Mouse (Mus musculus) monocyte, adult 2 months (primary cell): ENCODE data around the gene B3galt2.
"Not testable (repeated sequence)": the region's sequence is repeated elsewhere in the genome, so short reads cannot be mapped to it uniquely, and the experiment has no call there.

Experiments
- DNase-seq, 2 experiments: peaks; one replicate each; pipeline ENCODE4 v3.0.0; 2022; ENCODE audit warnings: low spot score in 2 of 2, low read depth in 1 of 2

The B3galt2 gene

GRCm38 (mm10) chr1:143640650-143641407 is at the start of gene B3galt2:
Gene B3galt2 (plus strand): TSS chr1:143640664.
- no peak for DNase-seq

- DNase-seq: no peak
These were observed 43.6 kb upstream of the B3galt2 start for GRCm38 (mm10) chr1:143596864-143597263.

GRCm38 (mm10) chr1:143608911-143609310 is 31.6 kb upstream of the B3galt2 start:
- no peak for DNase-seq

GRCm38 (mm10) chr1:143612901-143613300 is 27.6 kb upstream of the B3galt2 start:
- DNase-seq: no peak

- DNase-seq: no peak
These were observed 20.7 kb upstream of the B3galt2 start for GRCm38 (mm10) chr1:143619760-143620159.

GRCm38 (mm10) chr1:143621930-143622329 is 18.5 kb upstream of the B3galt2 start:
- no peak for DNase-seq

- no peak for DNase-seq
These were observed 17.8 kb upstream of the B3galt2 start for GRCm38 (mm10) chr1:143622634-143623033.

GRCm38 (mm10) chr1:143631337-143631736 is 9.1 kb upstream of the B3galt2 start:
- DNase-seq: no peak

GRCm38 (mm10) chr1:143632361-143632760 is 8.1 kb upstream of the B3galt2 start:
- no peak for DNase-seq

GRCm38 (mm10) chr1:143632854-143633587 is 7.4 kb upstream of the B3galt2 start:
- DNase-seq: no peak

- DNase-seq: no peak
These were observed 3.8 kb downstream of the B3galt2 start for GRCm38 (mm10) chr1:143644221-143644620.

GRCm38 (mm10) chr1:143645386-143645785 is 4.9 kb downstream of the B3galt2 start:
- no peak for DNase-seq

GRCm38 (mm10) chr1:143646219-143646618 is 5.8 kb downstream of the B3galt2 start:
- no peak for DNase-seq

- DNase-seq: no peak
These were observed 9.9 kb downstream of the B3galt2 start for GRCm38 (mm10) chr1:143650317-143650716.

GRCm38 (mm10) chr1:143653646-143654045 is 13.2 kb downstream of the B3galt2 start:
- DNase-seq: no peak

- DNase-seq: no peak
These were observed 22.7 kb downstream of the B3galt2 start for GRCm38 (mm10) chr1:143663197-143663596.

- not testable (repeated sequence) for DNase-seq
These were observed 24.3 kb downstream of the B3galt2 start for GRCm38 (mm10) chr1:143664786-143665185.

- DNase-seq: no peak
These were observed 35.4 kb downstream of the B3galt2 start for GRCm38 (mm10) chr1:143675734-143676361.

GRCm38 (mm10) chr1:143681108-143681507 is 40.6 kb downstream of the B3galt2 start:
- DNase-seq: no peak

- no peak for DNase-seq
These were observed 44.4 kb downstream of the B3galt2 start for GRCm38 (mm10) chr1:143684849-143685248.

GRCm38 (mm10) chr1:143701736-143702135 is 61.3 kb downstream of the B3galt2 start:
- no peak for DNase-seq
